Mouse (Mus musculus): ENCODE data around the gene Ankrd10. TPM values are rescaled to one million over a fixed set of nuclear protein-coding genes. Genes with fewer than 3 reads are reported as not detected.

Gene Ankrd10
- polyA plus RNA-seq, 1 experiment from 2014 or later: 30.7 TPM

DNA sequence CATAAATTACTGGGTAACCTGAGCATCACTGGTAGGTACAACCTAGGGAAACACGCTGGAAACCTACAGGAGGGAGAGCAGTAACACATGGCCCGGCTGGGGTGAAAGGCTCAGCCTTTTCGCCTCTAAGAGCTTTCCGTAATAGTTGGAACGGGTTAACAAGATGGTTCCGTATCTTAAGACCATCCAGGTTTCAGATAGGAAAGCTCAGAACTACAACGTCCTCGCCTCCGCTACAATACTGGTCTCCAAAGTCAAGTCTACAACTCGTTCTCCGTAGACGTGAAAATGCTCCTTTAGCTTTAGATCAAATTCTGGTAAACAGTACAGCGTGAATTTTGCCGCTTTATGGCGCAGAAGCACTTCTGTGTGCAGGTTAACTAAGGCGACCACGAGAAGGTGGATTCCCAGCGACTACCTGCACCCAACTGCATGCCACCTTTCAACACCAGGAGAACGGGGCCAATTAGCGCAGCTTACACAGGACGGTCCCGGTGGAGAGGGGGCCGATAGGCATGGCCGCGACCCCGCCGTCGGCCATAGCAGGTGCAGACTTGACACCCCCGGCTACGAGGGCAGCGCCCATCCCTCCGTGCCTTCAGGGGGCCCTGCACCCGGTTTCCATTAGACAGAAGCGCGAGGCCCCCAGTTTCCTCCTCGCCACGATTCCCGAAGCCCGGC, 1.1 kb downstream of the Ankrd10 start:
- WGBS (ENCODE audit: insufficient replicate concordance): under 1% methylated on average over 39 of the region's 39 CpGs
- ATAC-seq (ENCODE audit: low read depth) (no peak), DNase-seq (peak; percentile 8)
- Histone ChIP-seq H3K36me3 (peaks cover 33% of the 10 kb centered on the region), H3K4me3 (replicated peaks) (peak overlapping the region; percentile 94), H3K9me3 (replicated peaks) (no peaks in the 10 kb centered on the region), H3K27ac (peak overlapping the region; percentile 95), H3K27me3 (no peaks in the 10 kb centered on the region), H3K4me1 (replicated peaks) (peaks cover 38% of the 10 kb centered on the region), H3K9ac (peak overlapping the region; percentile 92), H3K4me2 (peak overlapping the region; percentile 96)

DNA sequence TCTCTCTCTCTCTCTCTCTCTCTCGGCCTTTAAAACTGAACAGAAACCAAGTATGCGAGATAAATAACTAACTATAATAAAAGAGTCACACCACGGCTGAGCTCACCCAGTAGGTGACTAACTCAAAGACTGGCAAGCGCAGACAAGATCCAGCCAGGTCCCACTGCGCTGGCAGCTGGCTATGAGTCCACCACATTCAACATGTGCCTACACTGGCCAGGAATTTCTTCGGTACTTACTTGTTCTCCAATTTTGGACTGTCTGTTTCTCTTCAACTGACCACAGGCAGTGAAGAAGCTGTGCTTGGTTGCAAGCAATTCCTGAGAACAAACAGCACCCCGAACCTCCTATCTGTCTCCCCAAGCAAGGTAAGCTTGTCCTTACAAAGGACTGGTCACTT, 2.1 kb downstream of the Ankrd10 start:
- no peaks in the 10 kb centered on the region for H3K27me3 ChIP-seq
- H3K9me3 ChIP-seq (replicated peaks): no peaks in the 10 kb centered on the region
- H3K4me1 ChIP-seq (replicated peaks): peaks cover 38% of the 10 kb centered on the region
- peak overlapping the region; percentile 94 for H3K4me3 ChIP-seq (replicated peaks)
- DNase-seq: no peak
- H3K4me2 ChIP-seq: peak overlapping the region; percentile 96
- peak overlapping the region; percentile 92 for H3K9ac ChIP-seq
- ATAC-seq (ENCODE audit: low read depth): no peak
- peak overlapping the region; percentile 50 for H3K27ac ChIP-seq
- 60% methylated on average over 7 of the region's 7 CpGs for WGBS (ENCODE audit: insufficient replicate concordance)
- peaks cover 42% of the 10 kb centered on the region for H3K36me3 ChIP-seq

DNA sequence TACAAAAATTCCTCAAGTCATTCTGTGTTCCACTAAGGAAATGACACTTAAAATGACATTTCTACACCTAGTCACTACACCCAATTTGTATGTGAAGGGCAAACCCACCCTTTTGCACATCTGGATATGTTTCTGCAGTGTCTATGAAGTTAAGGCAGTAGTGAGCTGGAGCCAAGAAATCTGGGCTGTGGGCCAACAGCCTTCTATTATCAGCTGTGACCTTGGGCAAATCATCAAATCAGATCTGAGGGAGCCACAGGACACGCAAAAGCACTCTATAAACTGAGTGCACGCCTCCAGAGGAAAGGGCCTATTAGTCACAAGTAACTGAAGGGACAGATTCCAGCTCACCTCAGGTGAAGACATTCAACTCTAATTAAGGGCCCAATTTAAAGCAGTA, 3.2 kb downstream of the Ankrd10 start:
- Histone ChIP-seq H3K27ac (peak overlapping the region; percentile 50; the same call in 1 of the 2 replicates), H3K9ac (no peak overlapping the region), H3K36me3 (peaks cover 51% of the 10 kb centered on the region), H3K27me3 (no peaks in the 10 kb centered on the region), H3K4me1 (replicated peaks) (peaks cover 38% of the 10 kb centered on the region), H3K4me2 (peak overlapping the region; percentile 96), H3K9me3 (replicated peaks) (no peaks in the 10 kb centered on the region), H3K4me3 (replicated peaks) (no peak overlapping the region)
- ATAC-seq (ENCODE audit: low read depth) (no peak), DNase-seq (no peak)
- WGBS (ENCODE audit: insufficient replicate concordance): 46% methylated on average over 2 of the region's 2 CpGs

DNA sequence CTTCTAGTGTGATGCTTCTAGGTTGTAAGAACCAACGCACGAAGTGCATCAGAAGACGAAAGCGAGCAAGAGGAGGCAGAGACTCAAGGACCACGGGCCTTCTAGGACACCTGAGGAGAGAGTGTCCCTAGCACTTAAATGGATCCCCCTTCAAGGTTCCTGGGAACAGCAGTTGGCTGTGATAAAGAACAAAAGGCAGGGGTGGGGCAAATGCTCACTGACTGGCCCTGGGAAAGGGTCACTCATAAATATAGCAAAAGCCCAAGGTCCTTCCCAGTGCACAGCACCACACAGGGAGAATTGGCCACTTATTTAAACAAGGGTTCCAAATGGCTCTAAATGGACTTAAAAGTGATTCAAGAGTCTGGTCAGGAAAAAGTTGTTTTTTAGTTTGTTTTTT, 6.4 kb downstream of the Ankrd10 start:
- Histone ChIP-seq H3K9ac (no peak overlapping the region), H3K27me3 (no peaks in the 10 kb centered on the region), H3K4me1 (replicated peaks) (peaks cover 20% of the 10 kb centered on the region), H3K4me3 (replicated peaks) (no peak overlapping the region), H3K27ac (no peak overlapping the region), H3K36me3 (peaks cover 73% of the 10 kb centered on the region), H3K9me3 (replicated peaks) (no peaks in the 10 kb centered on the region), H3K4me2 (no peak overlapping the region)
- DNase-seq (no peak), ATAC-seq (ENCODE audit: low read depth) (no peak)
- WGBS (ENCODE audit: insufficient replicate concordance): 81% methylated on average over 5 of the region's 5 CpGs

DNA sequence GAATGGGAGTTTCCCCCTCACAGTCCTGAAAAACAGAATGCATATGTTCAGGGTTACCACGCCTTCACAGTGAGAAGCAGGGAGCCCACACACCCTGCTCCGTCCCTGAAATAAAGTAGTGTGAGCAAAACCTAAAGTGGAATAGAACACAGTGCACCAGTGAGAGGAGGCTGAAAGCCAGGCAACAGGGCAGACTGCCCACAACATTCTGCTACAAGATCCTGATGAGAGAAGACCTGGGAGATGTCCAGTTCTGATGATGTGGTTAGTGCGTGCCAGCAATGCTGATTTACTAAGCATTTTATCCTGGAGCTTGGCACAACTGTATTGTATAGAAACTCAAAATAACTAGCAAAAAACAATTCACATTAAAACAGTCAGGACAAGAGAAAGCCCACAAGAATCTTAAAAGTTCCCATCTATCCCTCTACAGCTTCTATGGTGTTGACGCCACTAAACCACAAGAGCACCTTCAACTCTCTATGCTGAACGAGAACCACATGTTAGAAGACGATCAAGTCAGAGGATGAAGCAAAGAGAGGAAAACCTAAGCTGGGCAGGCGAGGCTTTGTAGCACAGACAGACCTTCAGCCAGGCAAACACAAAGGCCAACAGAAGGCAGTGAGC, 6.9 kb downstream of the Ankrd10 start:
- no peaks in the 10 kb centered on the region for H3K9me3 ChIP-seq (replicated peaks)
- H3K27me3 ChIP-seq: no peaks in the 10 kb centered on the region
- ATAC-seq (ENCODE audit: low read depth) (no peak), DNase-seq (no peak)
- no peak overlapping the region for H3K4me3 ChIP-seq (replicated peaks)
- peaks cover 14% of the 10 kb centered on the region for H3K4me1 ChIP-seq (replicated peaks)
- H3K4me2 ChIP-seq: no peak overlapping the region
- H3K36me3 ChIP-seq: peaks cover 76% of the 10 kb centered on the region
- WGBS (ENCODE audit: insufficient replicate concordance): 78% methylated on average over 7 of the region's 7 CpGs
- no peak overlapping the region for H3K27ac ChIP-seq
- no peak overlapping the region for H3K9ac ChIP-seq

DNA sequence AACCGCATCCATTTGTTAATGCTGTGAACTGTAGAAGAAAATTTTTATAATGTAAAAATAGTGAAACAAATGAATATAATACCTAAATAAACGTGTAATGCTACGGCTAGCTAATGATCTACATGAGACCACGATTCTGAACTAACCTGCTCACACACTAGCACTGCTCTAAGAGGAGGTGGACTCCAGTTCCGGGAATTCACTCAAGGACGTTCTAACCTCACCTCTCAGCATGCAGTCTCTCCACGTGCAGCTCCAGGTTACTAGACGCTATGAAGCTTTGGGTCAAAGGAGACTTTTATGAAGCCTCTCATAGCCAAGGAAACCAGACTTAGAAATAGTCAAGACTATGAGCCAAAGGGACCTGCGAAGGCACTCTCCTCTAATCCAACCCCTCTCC, 7.8 kb downstream of the Ankrd10 start:
- no peak overlapping the region for H3K27ac ChIP-seq
- 77% methylated on average over 9 of the region's 9 CpGs for WGBS (ENCODE audit: insufficient replicate concordance)

DNA sequence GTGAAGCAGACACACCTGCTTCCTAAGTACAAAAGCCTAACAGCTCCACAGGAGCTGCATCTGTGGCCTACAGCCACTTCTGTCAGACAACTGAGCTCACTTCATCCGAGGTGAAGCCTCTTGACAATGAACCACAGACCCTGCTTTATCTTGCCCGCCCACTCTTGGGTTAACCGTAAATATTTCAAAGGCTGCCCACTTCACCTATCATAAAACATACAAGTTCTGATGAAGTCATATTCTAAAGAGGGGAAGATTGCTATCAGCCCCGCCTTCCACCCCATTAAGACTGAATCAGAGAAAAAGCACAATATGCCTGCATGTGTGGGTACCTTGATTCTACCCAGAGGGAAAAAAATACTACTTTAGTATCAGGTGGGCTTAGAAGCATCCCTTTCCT, 10.5 kb downstream of the Ankrd10 start:
- H3K4me1 ChIP-seq (replicated peaks): no peaks in the 10 kb centered on the region
- peaks cover 78% of the 10 kb centered on the region for H3K36me3 ChIP-seq
- no peak overlapping the region for H3K27ac ChIP-seq
- H3K9ac ChIP-seq: no peak overlapping the region
- WGBS (ENCODE audit: insufficient replicate concordance): 62% methylated on average over 4 of the region's 4 CpGs
- H3K4me2 ChIP-seq: no peak overlapping the region
- no peak overlapping the region for H3K4me3 ChIP-seq (replicated peaks)
- ATAC-seq (ENCODE audit: low read depth): no peak
- no peak for DNase-seq
- H3K27me3 ChIP-seq: no peaks in the 10 kb centered on the region
- no peaks in the 10 kb centered on the region for H3K9me3 ChIP-seq (replicated peaks)

More for the DNA sequence above, 7.8 kb downstream of the Ankrd10 start:
- H3K9me3 ChIP-seq (replicated peaks): no peaks in the 10 kb centered on the region
- no peak overlapping the region for H3K9ac ChIP-seq
- no peaks in the 10 kb centered on the region for H3K27me3 ChIP-seq
- no peak for DNase-seq
- ATAC-seq (ENCODE audit: low read depth): no peak
- H3K4me1 ChIP-seq (replicated peaks): peaks cover 5% of the 10 kb centered on the region
- peaks cover 76% of the 10 kb centered on the region for H3K36me3 ChIP-seq
- H3K4me3 ChIP-seq (replicated peaks): no peak overlapping the region
- H3K4me2 ChIP-seq: no peak overlapping the region

DNA sequence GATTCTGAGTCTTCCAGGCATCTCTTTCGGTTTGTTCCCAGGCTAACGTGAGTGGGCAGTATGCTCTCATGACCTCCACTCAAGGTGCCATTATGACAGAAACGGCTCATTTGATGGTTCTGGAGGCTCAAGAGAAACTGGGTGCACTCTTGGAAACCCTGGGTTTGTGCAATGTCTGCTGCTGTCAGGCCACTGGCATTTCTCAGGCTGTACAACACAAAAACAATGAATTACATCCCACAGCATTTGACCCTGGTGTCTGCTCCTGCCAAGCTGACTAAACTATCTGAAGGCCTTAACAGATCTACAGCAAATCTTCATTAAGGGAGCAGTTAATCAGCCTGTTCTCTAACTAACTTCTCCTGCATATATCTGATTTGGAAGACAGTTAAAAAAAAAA, 16.5 kb downstream of the Ankrd10 start:
- no peak for DNase-seq
- 78% methylated on average over 3 of the region's 3 CpGs for WGBS (ENCODE audit: insufficient replicate concordance)
- Histone ChIP-seq H3K36me3 (peaks cover 88% of the 10 kb centered on the region), H3K4me3 (replicated peaks) (no peak overlapping the region), H3K27ac (no peak overlapping the region), H3K9ac (no peak overlapping the region), H3K4me1 (replicated peaks) (no peaks in the 10 kb centered on the region), H3K27me3 (no peaks in the 10 kb centered on the region), H3K9me3 (replicated peaks) (no peaks in the 10 kb centered on the region), H3K4me2 (no peak overlapping the region)
- no peak for ATAC-seq (ENCODE audit: low read depth)

DNA sequence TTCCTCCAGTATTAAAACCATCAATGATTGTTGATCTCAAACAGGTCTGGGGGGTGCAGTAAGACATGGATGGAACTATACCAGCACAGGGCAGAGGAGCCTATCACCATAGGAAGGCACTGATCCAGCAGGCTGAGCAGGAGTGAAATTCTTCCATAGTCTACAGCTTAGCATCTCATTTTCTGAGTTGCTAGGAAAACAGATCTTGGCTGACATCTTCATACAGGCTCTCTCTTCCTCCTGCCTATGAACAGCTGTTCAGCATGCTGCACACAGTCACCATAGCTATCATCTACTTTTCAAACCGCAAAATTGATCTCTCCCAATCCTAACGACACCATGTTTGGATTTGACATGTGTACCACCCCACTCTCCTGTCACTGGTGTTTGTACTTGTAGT, 17.5 kb downstream of the Ankrd10 start:
- 74% methylated on average over 2 of the region's 2 CpGs for WGBS (ENCODE audit: insufficient replicate concordance)
- ATAC-seq (ENCODE audit: low read depth) (no peak), DNase-seq (no peak)
- no peak overlapping the region for H3K9ac ChIP-seq
- no peak overlapping the region for H3K27ac ChIP-seq
- no peak overlapping the region for H3K4me3 ChIP-seq (replicated peaks)
- no peaks in the 10 kb centered on the region for H3K27me3 ChIP-seq
- no peaks in the 10 kb centered on the region for H3K9me3 ChIP-seq (replicated peaks)
- H3K4me2 ChIP-seq: no peak overlapping the region
- H3K4me1 ChIP-seq (replicated peaks): no peaks in the 10 kb centered on the region
- H3K36me3 ChIP-seq: peaks cover 91% of the 10 kb centered on the region

DNA sequence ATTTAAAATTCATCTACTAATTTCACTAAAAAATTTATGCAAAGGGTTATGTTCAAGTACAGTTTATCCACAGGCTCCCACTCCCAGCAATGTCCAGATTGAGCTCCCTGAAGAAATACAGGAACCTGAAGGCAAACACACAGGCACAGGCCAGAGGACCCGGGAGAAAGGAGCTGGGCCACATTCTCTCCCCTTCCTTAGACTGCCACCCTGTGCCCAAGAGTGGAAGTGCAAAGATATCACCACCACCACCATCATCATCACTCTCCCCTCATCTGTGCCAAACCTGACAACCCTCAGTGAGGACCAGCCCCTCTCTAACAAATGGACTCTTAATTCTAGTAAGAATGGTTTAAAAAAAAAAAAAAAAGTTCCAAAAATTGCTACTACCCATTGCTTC, 19.3 kb downstream of the Ankrd10 start:
- Histone ChIP-seq H3K4me1 (replicated peaks) (no peaks in the 10 kb centered on the region), H3K9me3 (replicated peaks) (no peaks in the 10 kb centered on the region), H3K4me3 (replicated peaks) (no peak overlapping the region), H3K4me2 (no peak overlapping the region), H3K9ac (no peak overlapping the region), H3K27ac (no peak overlapping the region), H3K36me3 (peaks cover 91% of the 10 kb centered on the region), H3K27me3 (no peaks in the 10 kb centered on the region)
- peak; percentile 14 for DNase-seq
- WGBS (ENCODE audit: insufficient replicate concordance): 29% methylated on average over 1 of the region's 1 CpGs
- ATAC-seq (ENCODE audit: low read depth): no peak

DNA sequence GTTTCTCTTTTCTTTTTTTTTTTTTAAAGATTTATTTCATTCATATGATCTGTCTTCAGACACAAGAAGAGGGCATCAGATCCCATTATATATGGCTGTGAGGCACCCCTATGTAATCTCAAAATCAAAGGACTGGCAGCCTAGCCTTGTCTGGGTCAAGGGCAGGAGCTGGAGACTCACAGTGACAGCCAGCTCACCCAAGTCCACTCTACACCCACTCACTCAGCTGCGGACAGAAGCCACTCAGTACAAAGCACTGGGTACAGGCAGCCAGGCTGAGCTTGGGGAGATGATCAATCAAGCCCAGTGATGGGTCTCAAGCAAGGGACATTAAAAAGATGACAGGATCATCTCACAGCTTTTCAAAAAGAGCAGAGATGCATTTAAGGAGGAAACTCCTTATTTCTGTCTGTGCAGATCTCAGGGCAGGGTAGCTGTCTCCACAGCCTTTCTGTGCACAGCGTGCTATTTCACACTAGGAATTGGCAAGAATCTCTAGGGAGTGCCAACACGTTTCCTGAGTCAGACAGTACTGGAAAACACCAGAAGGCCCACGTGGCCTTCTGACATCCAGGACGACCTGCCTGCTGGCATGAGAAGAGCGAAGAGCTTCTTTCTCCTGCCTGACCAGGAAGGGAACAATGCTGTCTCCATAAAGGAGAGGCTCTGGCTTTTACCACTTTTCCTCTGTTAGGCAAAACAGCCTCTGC, 21.3 kb downstream of the Ankrd10 start:
- H3K36me3 ChIP-seq: peaks cover 91% of the 10 kb centered on the region

More for the DNA sequence above, 21.3 kb downstream of the Ankrd10 start:
- no peaks in the 10 kb centered on the region for H3K9me3 ChIP-seq (replicated peaks)
- no peak overlapping the region for H3K9ac ChIP-seq
- no peaks in the 10 kb centered on the region for H3K27me3 ChIP-seq
- no peak overlapping the region for H3K4me2 ChIP-seq
- 81% methylated on average over 6 of the region's 6 CpGs for WGBS (ENCODE audit: insufficient replicate concordance)
- H3K27ac ChIP-seq: no peak overlapping the region
- no peaks in the 10 kb centered on the region for H3K4me1 ChIP-seq (replicated peaks)
- no peak for DNase-seq
- ATAC-seq (ENCODE audit: low read depth): no peak
- no peak overlapping the region for H3K4me3 ChIP-seq (replicated peaks)
